Mouse (Mus musculus) liver, embryonic 12.5 days (tissue): ENCODE measurements around the gene Psmd5. TPM values are rescaled to one million over a fixed set of nuclear protein-coding genes. Genes with fewer than 3 reads are reported as not detected.
"Not testable (repeated sequence)": the region's sequence is repeated elsewhere in the genome, so short reads cannot be mapped to it uniquely, and the experiment has no call there.

Experiments used
- ATAC-seq: fragments of 200-750 bp; cut with Nextera tagmentation; 2 replicates; pipeline ENCODE4 v1.8.0; 2017; ENCODE audit warnings: moderate number of reproducible peaks, mild to moderate bottlenecking, moderate library complexity
- H3K27ac ChIP-seq: fragments of 300-500 bp; sonication (generic); 2 replicates; pipeline ENCODE4 v1.5.1; 2016; ENCODE audit warnings: mild to moderate bottlenecking
- H3K27me3 ChIP-seq: fragments of 300-500 bp; sonication (generic); replicated peaks from 2 replicates; pipeline ENCODE4 v1.6.1; 2016; ENCODE audit warnings: mild to moderate bottlenecking, moderate library complexity
- H3K36me3 ChIP-seq: fragments of 300-500 bp; sonication (generic); 2 replicates; pipeline ENCODE4 v1.6.1; 2016; ENCODE audit warnings: mild to moderate bottlenecking, moderate library complexity
- H3K4me1 ChIP-seq: fragments of 300-500 bp; sonication (generic); 2 replicates; pipeline ENCODE4 v1.6.1; 2016
- H3K4me2 ChIP-seq: fragments of 300-500 bp; sonication (generic); 2 replicates; pipeline ENCODE4 v1.6.1; 2016; ENCODE audit warnings: mild to moderate bottlenecking, moderate library complexity
- H3K4me3 ChIP-seq: fragments of 300-500 bp; sonication (generic); 2 replicates; pipeline ENCODE4 v1.5.1; 2016; ENCODE audit warnings: mild to moderate bottlenecking, moderate library complexity
- H3K9ac ChIP-seq: fragments of 300-500 bp; sonication (generic); 2 replicates; pipeline ENCODE4 v1.6.1; 2016; ENCODE audit warnings: mild to moderate bottlenecking, moderate library complexity
- H3K9me3 ChIP-seq: fragments of 300-500 bp; sonication (generic); replicated peaks from 2 replicates; pipeline ENCODE4 v1.6.1; 2016; ENCODE audit warnings: mild to moderate bottlenecking, moderate library complexity
- WGBS: fragments of 180-500 bp; shearing (Covaris S2); methylation state at CpG from one replicate; pipeline ENCODE4 v1.1.7; 2016; ENCODE audit not compliant: insufficient replicate concordance; 5-methylcytosine and 5-hydroxymethylcytosine counted together
- polyA plus RNA-seq: library from polyadenylated mRNA; unstranded; fragments of >200 nt; fragmentation: Nextera tagmentation; extraction: Ambion mirVana; gene quantifications from 2 replicates; pipeline ENCODE4 v1.2.1, GENCODE M21; 2016

The Psmd5 gene
- polyA plus RNA-seq, 1 experiment from 2014 or later, result 109 TPM

DNA sequence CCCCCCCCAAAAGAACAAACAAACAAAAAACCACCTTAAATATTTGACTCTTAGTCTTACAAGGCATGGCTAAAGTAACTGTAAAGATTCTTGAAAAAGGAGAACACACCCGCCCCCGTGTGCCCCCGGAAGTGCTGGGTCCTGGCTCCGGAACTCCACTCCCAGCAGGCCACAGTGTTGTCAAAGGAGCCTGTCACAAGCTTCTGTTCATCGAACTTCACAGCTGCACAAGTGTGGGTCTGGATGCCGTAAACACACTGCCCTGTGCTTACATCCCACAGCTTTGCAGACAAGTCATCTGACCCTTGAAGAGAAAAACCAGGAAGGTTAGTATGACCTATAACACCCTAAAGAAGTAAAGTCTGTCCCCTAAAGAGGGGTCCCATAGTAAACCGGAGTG lies 62.1 kb downstream of the Psmd5 start:
- peaks cover 99% of the 10 kb centered on the region for H3K36me3 ChIP-seq
- peaks cover 50% of the 10 kb centered on the region for H3K4me1 ChIP-seq
- H3K4me2 ChIP-seq, result no peak overlapping the region
- H3K9me3 ChIP-seq, result no peaks in the 10 kb centered on the region
- no peak overlapping the region for H3K4me3 ChIP-seq
- no peak for ATAC-seq
- H3K27ac ChIP-seq, result 0 out of 2 replicates have a peak overlapping the region, but pooled peaks have one; percentile 48
- H3K9ac ChIP-seq, result no peak overlapping the region
- WGBS, result 78% methylated on average over 7 of the region's 7 CpGs
- no peaks in the 10 kb centered on the region for H3K27me3 ChIP-seq

- Histone ChIP-seq H3K36me3 (peaks cover 98% of the 10 kb centered on the region), H3K4me2 (peak overlapping the region; percentile 39), H3K27me3 (no peaks in the 10 kb centered on the region), H3K4me1 (peaks cover 60% of the 10 kb centered on the region), H3K4me3 (no peak overlapping the region), H3K27ac (peak overlapping the region; percentile 79), H3K9ac (0 out of 2 replicates have a peak overlapping the region, but pooled peaks have one; percentile 17), H3K9me3 (no peaks in the 10 kb centered on the region)
- WGBS, result 74% methylated on average over 3 of the region's 3 CpGs
- peak; percentile 75 for ATAC-seq
These were observed 64.0 kb downstream of the Psmd5 start for GRCm38 (mm10) chr2:34810775-34811174.

- WGBS, result 52% methylated on average over 1 of the region's 1 CpGs
- H3K27ac ChIP-seq, result peak overlapping the region; percentile 79
- peak overlapping the region; percentile 39 for H3K4me2 ChIP-seq
These were observed 65.2 kb downstream of the Psmd5 start for GRCm38 (mm10) chr2:34809568-34809967.

GRCm38 (mm10) chr2:34808057-34808456 lies 66.7 kb downstream of the Psmd5 start:
- Histone ChIP-seq H3K4me1 (peaks cover 79% of the 10 kb centered on the region), H3K4me2 (no peak overlapping the region), H3K4me3 (no peak overlapping the region), H3K27me3 (no peaks in the 10 kb centered on the region), H3K27ac (peak overlapping the region; percentile 62), H3K9me3 (no peaks in the 10 kb centered on the region), H3K36me3 (peaks cover 91% of the 10 kb centered on the region), H3K9ac (peak overlapping the region; percentile 12; the same call in 1 of the 2 replicates)
- ATAC-seq, result no peak
- WGBS, result 41% methylated on average over 2 of the region's 2 CpGs

More at GRCm38 (mm10) chr2:34809568-34809967, 65.2 kb downstream of the Psmd5 start:
- Histone ChIP-seq H3K27me3 (no peaks in the 10 kb centered on the region), H3K4me3 (no peak overlapping the region), H3K9me3 (no peaks in the 10 kb centered on the region), H3K9ac (0 out of 2 replicates have a peak overlapping the region, but pooled peaks have one; percentile 40), H3K4me1 (peaks cover 67% of the 10 kb centered on the region), H3K36me3 (peaks cover 96% of the 10 kb centered on the region)
- ATAC-seq, result no peak

- peak; percentile 42; the same call in 1 of the 2 replicates for ATAC-seq
- H3K4me1 ChIP-seq, result peaks cover 80% of the 10 kb centered on the region
- 74% methylated on average over 10 of the region's 10 CpGs for WGBS
- H3K9me3 ChIP-seq, result no peaks in the 10 kb centered on the region
- peak overlapping the region; percentile 49 for H3K9ac ChIP-seq
- H3K27ac ChIP-seq, result peak overlapping the region; percentile 91
- H3K4me2 ChIP-seq, result peak overlapping the region; percentile 72
- H3K36me3 ChIP-seq, result peaks cover 65% of the 10 kb centered on the region
- H3K4me3 ChIP-seq, result peak overlapping the region; percentile 9
- no peaks in the 10 kb centered on the region for H3K27me3 ChIP-seq
These were observed 69.3 kb downstream of the Psmd5 start for GRCm38 (mm10) chr2:34805364-34805950.

DNA sequence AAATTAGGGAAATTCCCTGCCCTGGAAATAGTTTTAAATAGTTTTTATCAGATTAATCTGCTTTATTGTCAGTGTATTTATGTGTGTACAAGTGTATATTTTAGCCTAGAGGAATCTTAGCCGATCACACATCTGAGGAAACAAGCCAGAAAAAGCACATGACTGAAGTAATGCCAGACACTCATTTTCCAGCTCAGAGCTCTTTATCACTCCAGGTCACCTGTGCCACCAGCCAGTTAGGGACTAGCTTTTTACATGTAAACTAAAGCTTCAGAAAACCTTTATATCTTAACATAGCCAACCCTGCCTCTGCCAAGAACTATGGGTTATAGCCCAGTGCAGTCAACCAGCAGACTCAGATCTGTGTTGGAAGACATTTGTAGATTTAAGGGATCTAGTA lies 70.0 kb downstream of the Psmd5 start:
- Histone ChIP-seq H3K36me3 (peaks cover 59% of the 10 kb centered on the region), H3K4me1 (peaks cover 80% of the 10 kb centered on the region), H3K9ac (peak overlapping the region; percentile 49), H3K4me2 (peak overlapping the region; percentile 72), H3K4me3 (peak overlapping the region; percentile 78), H3K27ac (peak overlapping the region; percentile 91), H3K27me3 (no peaks in the 10 kb centered on the region), H3K9me3 (no peaks in the 10 kb centered on the region)
- ATAC-seq, result peak; percentile 60
- 46% methylated on average over 1 of the region's 1 CpGs for WGBS

DNA sequence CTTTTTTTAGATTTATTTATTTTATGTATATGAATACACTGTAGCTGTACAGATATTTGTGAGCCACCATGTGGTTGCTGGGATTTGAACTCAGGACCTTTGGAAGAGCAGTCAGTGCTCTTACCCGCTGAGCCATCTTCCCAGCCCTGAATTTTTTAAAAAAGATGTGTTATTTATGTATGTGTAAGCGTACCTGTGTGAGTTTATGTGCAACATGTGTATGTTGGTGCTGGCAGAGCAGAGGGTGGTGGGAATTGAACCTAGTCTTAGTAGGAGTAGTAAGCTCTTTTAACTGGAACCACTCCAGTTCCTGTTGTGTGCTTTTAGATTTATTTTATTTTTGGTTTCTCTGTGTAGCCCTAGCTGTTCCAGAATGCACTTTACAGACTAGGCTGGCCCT lies 70.6 kb downstream of the Psmd5 start:
- Histone ChIP-seq H3K4me3 (peak overlapping the region; percentile 78), H3K27ac (peak overlapping the region; percentile 91), H3K9me3 (no peaks in the 10 kb centered on the region), H3K9ac (peak overlapping the region; percentile 49), H3K27me3 (no peaks in the 10 kb centered on the region), H3K4me1 (peaks cover 74% of the 10 kb centered on the region), H3K36me3 (peaks cover 53% of the 10 kb centered on the region), H3K4me2 (peak overlapping the region; percentile 72)
- WGBS, result 87% methylated on average over 2 of the region's 2 CpGs
- no peak for ATAC-seq

DNA sequence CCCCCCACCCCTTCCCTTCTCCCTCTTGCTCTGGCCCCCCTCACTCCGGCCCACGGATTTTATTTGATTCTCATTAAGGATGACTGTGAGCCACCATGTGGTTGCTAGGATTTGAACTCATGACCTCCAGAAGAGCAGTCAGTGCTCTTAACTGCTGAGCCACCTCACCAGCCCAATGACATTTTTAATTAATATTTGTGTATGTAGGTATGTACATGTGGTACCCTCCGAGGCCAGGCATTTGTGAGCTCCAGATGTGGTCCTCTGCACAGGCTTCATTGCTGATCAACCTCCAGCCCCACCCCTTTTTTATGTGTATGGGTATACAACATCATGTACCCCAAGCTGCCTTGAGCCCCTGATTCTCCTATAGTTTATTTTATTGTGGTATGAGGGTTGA lies 71.0 kb downstream of the Psmd5 start:
- Histone ChIP-seq H3K36me3 (peaks cover 48% of the 10 kb centered on the region), H3K9me3 (no peaks in the 10 kb centered on the region), H3K4me1 (peaks cover 74% of the 10 kb centered on the region), H3K27ac (peak overlapping the region; percentile 91), H3K27me3 (no peaks in the 10 kb centered on the region), H3K4me3 (peak overlapping the region; percentile 78), H3K4me2 (peak overlapping the region; percentile 72), H3K9ac (peak overlapping the region; percentile 49)
- 76% methylated on average over 3 of the region's 3 CpGs for WGBS
- ATAC-seq, result no peak

DNA sequence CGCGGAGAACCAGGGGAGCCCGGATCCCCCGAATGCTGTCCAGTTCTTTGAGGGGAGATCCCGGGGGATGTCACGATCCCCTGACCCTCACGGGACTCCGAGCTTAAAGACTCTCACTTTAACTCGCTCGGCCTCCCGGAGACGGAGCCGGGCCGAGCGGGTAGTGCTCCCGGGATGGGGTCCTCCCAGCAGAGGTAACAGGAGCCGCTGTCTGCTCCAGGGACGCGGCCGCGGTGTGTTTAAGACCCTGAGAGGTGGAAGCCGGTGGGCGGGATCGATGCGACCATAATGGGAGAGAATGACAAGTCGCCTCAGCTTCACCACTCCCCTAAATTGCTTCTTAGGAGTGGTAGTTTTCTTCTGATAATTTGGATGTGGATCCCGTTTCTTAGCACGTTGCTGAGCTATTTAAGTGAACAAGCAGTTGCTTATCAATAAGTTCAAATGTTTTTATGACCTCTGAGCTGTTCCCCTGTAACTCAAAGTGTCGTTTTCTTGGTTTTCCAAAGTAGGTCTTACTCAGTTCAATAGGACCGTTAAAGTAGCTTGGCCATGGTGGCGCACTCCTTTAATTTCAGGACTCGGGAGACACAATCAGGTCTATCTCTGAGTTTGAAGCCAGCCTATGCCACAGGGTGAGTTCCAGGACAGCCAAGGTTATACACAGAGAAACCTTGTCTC lies 72.1 kb downstream of the Psmd5 start:
- Histone ChIP-seq H3K4me2 (peak overlapping the region; percentile 72), H3K4me3 (peak overlapping the region; percentile 78), H3K27ac (peak overlapping the region; percentile 95), H3K9ac (peak overlapping the region; percentile 89), H3K36me3 (peaks cover 39% of the 10 kb centered on the region), H3K4me1 (peaks cover 73% of the 10 kb centered on the region)
- under 1% methylated on average over 31 of the region's 32 CpGs for WGBS
- peak; percentile 33 for ATAC-seq
- not testable (repeated sequence) for H3K27me3 ChIP-seq, H3K9me3 ChIP-seq

GRCm38 (mm10) chr2:34801516-34802482 lies 73.0 kb downstream of the Psmd5 start:
- 4% methylated on average over 39 of the region's 39 CpGs for WGBS
- Histone ChIP-seq H3K27ac (peak overlapping the region; percentile 95), H3K9ac (peak overlapping the region; percentile 89), H3K27me3 (no peaks in the 10 kb centered on the region), H3K4me1 (peaks cover 69% of the 10 kb centered on the region), H3K4me2 (peak overlapping the region; percentile 72), H3K4me3 (peak overlapping the region; percentile 78), H3K36me3 (peaks cover 36% of the 10 kb centered on the region), H3K9me3 (no peaks in the 10 kb centered on the region)
- peak; percentile 86 for ATAC-seq

GRCm38 (mm10) chr2:34800371-34800770 lies 74.4 kb downstream of the Psmd5 start:
- H3K36me3 ChIP-seq, result peaks cover 34% of the 10 kb centered on the region
- WGBS, result 37% methylated on average over 7 of the region's 7 CpGs
- peak overlapping the region; percentile 85 for H3K9ac ChIP-seq
- no peak for ATAC-seq
- H3K4me3 ChIP-seq, result peak overlapping the region; percentile 73
- H3K4me2 ChIP-seq, result peak overlapping the region; percentile 81
- H3K27me3 ChIP-seq, result no peaks in the 10 kb centered on the region
- peaks cover 55% of the 10 kb centered on the region for H3K4me1 ChIP-seq
- no peaks in the 10 kb centered on the region for H3K9me3 ChIP-seq
- H3K27ac ChIP-seq, result peak overlapping the region; percentile 89
